Mouse (Mus musculus) kidney, postnatal 0 days (tissue): ENCODE measurements around the gene Gnat1. TPM values are rescaled to one million over a fixed set of nuclear protein-coding genes. Genes with fewer than 3 reads are reported as not detected.
A peak's percentile ranks its signal among the peaks of the same experiment; 100 is the strongest.

Experiments
- ATAC-seq: fragments of 200-750 bp; cut with Nextera tagmentation; replicated peaks from 2 replicates; pipeline ENCODE4 v1.8.0; 2017; ENCODE audit warnings: low read depth, moderate number of reproducible peaks, moderate TSS enrichment, moderate library complexity; ENCODE audit not compliant: low FRiP score
- DNase-seq: peaks from one replicate; pipeline ENCODE4 v3.0.0-alpha.2; 2016; ENCODE audit warnings: low spot score
- H3K27ac ChIP-seq: fragments of 300-500 bp; sonication (generic); 2 replicates; pipeline ENCODE4 v1.5.1; 2014; ENCODE audit warnings: mild to moderate bottlenecking
- H3K27me3 ChIP-seq: fragments of 300-500 bp; sonication (generic); 2 replicates; pipeline ENCODE4 v1.6.1; 2014; ENCODE audit warnings: low read length, mixed read lengths; ENCODE audit not compliant: insufficient read depth
- H3K36me3 ChIP-seq: fragments of 300-500 bp; sonication (generic); 2 replicates; pipeline ENCODE4 v1.6.1; 2014; ENCODE audit warnings: low read length, mixed read lengths; ENCODE audit not compliant: insufficient read depth
- H3K4me1 ChIP-seq: fragments of 300-500 bp; sonication (generic); replicated peaks from 2 replicates; pipeline ENCODE4 v1.6.1; 2014; ENCODE audit warnings: antibody characterized with exemption, low read length, mixed read lengths; ENCODE audit not compliant: insufficient read depth
- H3K4me2 ChIP-seq: fragments of 300-500 bp; sonication (generic); 2 replicates; pipeline ENCODE4 v1.6.1; 2014; ENCODE audit warnings: mild to moderate bottlenecking, low read length, moderate library complexity, mixed read lengths
- H3K4me3 ChIP-seq: fragments of 300-500 bp; sonication (generic); replicated peaks from 2 replicates; pipeline ENCODE4 v1.5.1; 2014; ENCODE audit warnings: low read depth, low read length
- H3K9ac ChIP-seq: fragments of 300-500 bp; sonication (generic); 2 replicates; pipeline ENCODE4 v1.6.1; 2014; ENCODE audit warnings: low read depth, low read length
- H3K9me3 ChIP-seq: fragments of 300-500 bp; sonication (generic); replicated peaks from 2 replicates; pipeline ENCODE4 v1.6.1; 2016; ENCODE audit warnings: low read length, inconsistent platforms, mixed read lengths
- CTCF ChIP-seq: IDR thresholded peaks from 2 replicates; pipeline ENCODE4 v1.5.1; 2016; ENCODE audit warnings: antibody characterized with exemption, low read depth, mild to moderate bottlenecking, moderate library complexity
- WGBS: fragments of 180-500 bp; shearing (Covaris S2); extraction: QIAGEN DNeasy Blood & Tissue Kit; methylation state at CpG from one replicate; pipeline ENCODE4 v1.1.7; 2014; 5-methylcytosine and 5-hydroxymethylcytosine counted together
- polyA plus RNA-seq: library from polyadenylated mRNA; unstranded; fragments of >200 nt; fragmentation: Nextera tagmentation; extraction: Ambion mirVana; gene quantifications from 2 replicates; pipeline ENCODE4 v1.2.1, GENCODE M21; 2015

Gnat1 gene
- polyA plus RNA-seq, 1 experiment from 2014 or later = 0.89 TPM

GRCm38 (mm10) chr9:107669480-107669945 is 10.0 kb downstream of the Gnat1 start, which contains the start of gene Slc38a3:
Slc38a3 (minus strand) TSS chr9:107669530.
- Histone ChIP-seq H3K36me3 (no peaks in the 10 kb centered on the region), H3K27me3 (no peaks in the 10 kb centered on the region; the same call in 1 of the 2 replicates), H3K4me1 (peaks cover 35% of the 10 kb centered on the region), H3K27ac (peak within 1 kb of the TSS; percentile 31), H3K4me2 (no peak within 1 kb of the TSS), H3K9me3 (no peaks in the 10 kb centered on the region), H3K4me3 (no peak within 1 kb of the TSS), H3K9ac (no peak within 1 kb of the TSS)
- ATAC-seq (0 out of 2 replicates have a peak, but pooled peaks have one; percentile 23), DNase-seq (no peak)
- TF ChIP-seq CTCF = no peak
- 72% methylated on average over 9 of the region's 9 CpGs for WGBS

DNA sequence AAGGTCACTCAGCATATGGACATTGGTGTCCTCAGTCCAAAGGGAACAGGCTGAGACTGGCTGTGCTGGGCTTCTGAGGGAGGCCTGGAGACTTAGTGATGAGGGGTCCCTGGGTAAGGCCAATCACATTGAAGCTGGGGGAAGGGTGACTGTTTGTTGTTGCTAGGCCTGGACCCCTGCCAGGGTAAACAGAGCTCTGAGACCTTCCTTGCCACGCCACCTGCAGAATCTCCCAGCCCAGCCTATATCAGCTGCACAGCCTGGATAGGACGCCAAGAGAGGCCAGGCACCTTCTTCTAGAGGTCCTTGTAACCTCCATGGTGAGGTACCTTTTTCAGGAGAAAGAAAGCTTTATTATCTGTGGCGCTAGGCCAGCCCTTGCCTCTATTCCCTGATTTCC is 10.6 kb downstream of the Gnat1 start:
- Histone ChIP-seq H3K36me3 (no peaks in the 10 kb centered on the region), H3K27ac (peak overlapping the region; percentile 31; the same call in 1 of the 2 replicates), H3K9ac (no peak overlapping the region), H3K4me2 (no peak overlapping the region), H3K27me3 (no peaks in the 10 kb centered on the region; the same call in 1 of the 2 replicates), H3K9me3 (no peaks in the 10 kb centered on the region), H3K4me1 (peaks cover 35% of the 10 kb centered on the region), H3K4me3 (no peak overlapping the region)
- ATAC-seq (no peak), DNase-seq (no peak)
- WGBS = 57% methylated on average over 3 of the region's 3 CpGs
- no peak for TF ChIP-seq CTCF

GRCm38 (mm10) chr9:107668011-107668410 is 11.5 kb downstream of the Gnat1 start:
- TF ChIP-seq CTCF = no peak
- ATAC-seq (no peak), DNase-seq (no peak)
- Histone ChIP-seq H3K9me3 (no peaks in the 10 kb centered on the region), H3K27me3 (no peaks in the 10 kb centered on the region; the same call in 1 of the 2 replicates), H3K36me3 (no peaks in the 10 kb centered on the region), H3K4me2 (no peak overlapping the region), H3K9ac (no peak overlapping the region), H3K27ac (0 out of 2 replicates have a peak overlapping the region, but pooled peaks have one; percentile 31), H3K4me3 (no peak overlapping the region), H3K4me1 (peaks cover 35% of the 10 kb centered on the region)
- 42% methylated on average over 8 of the region's 8 CpGs for WGBS

DNA sequence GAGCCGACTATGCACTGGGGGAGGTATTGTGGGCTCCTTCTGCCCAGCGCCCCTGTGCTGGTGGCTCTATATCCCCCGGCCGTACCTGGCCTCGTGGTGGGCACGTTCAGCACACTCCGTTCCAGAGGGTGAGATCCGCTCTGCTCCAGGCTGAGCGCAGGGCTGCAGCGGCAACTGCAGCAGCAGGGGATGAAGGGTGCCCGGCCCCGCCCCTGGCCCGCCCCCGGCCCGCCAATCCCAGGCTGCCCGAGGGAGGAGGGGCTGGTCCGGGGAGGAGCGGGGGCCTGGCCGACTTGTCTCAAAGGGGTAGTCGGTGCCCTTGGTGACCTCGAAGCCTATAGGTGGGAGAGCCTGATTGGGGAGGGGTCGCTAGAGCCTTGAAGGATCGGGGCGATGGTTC is 12.3 kb downstream of the Gnat1 start:
- Histone ChIP-seq H3K27me3 (no peaks in the 10 kb centered on the region; the same call in 1 of the 2 replicates), H3K4me2 (peak overlapping the region; percentile 83), H3K36me3 (no peaks in the 10 kb centered on the region), H3K9me3 (no peaks in the 10 kb centered on the region), H3K27ac (peak overlapping the region; percentile 47; the same call in 1 of the 2 replicates), H3K4me3 (peak overlapping the region; percentile 40), H3K4me1 (peaks cover 35% of the 10 kb centered on the region), H3K9ac (peak overlapping the region; percentile 58)
- peak; percentile 83 for ATAC-seq
- under 1% methylated on average over 24 of the region's 24 CpGs for WGBS
- peak; percentile 68 for DNase-seq
- TF ChIP-seq CTCF = no peak

- ATAC-seq (no peak), DNase-seq (no peak)
- WGBS = under 1% methylated on average over 30 of the region's 30 CpGs
- Histone ChIP-seq H3K9me3 (no peaks in the 10 kb centered on the region), H3K36me3 (no peaks in the 10 kb centered on the region), H3K9ac (peak overlapping the region; percentile 58), H3K4me3 (peak overlapping the region; percentile 40), H3K27me3 (no peaks in the 10 kb centered on the region; the same call in 1 of the 2 replicates), H3K4me2 (peak overlapping the region; percentile 83), H3K4me1 (peaks cover 35% of the 10 kb centered on the region), H3K27ac (peak overlapping the region; percentile 47; the same call in 1 of the 2 replicates)
- no peak for TF ChIP-seq CTCF
Observed at GRCm38 (mm10) chr9:107666751-107667205, 12.7 kb downstream of the Gnat1 start.

DNA sequence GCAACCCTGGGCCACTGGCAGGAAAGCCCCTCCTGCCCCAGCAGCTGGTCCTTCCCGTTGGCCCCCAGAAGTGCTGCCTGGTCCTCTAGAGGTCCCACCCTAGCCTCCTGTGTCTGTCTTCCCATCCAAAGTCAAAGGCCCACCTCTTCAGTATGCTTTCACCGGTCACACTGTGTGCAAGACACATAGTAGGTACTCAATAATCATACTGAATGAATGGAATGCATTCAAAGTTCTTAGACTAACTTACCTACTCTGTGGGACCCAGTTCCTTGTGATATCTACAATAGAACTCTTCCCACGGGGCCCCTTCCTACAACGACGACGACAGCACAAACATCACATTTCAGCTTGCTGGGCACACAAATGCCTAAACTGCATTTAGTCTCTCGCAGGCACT is 14.2 kb downstream of the Gnat1 start:
- Histone ChIP-seq H3K27me3 (no peaks in the 10 kb centered on the region; the same call in 1 of the 2 replicates), H3K27ac (no peak overlapping the region), H3K4me2 (no peak overlapping the region), H3K4me3 (no peak overlapping the region), H3K36me3 (no peaks in the 10 kb centered on the region), H3K4me1 (peaks cover 35% of the 10 kb centered on the region), H3K9me3 (no peaks in the 10 kb centered on the region), H3K9ac (no peak overlapping the region)
- TF ChIP-seq CTCF = no peak
- DNase-seq = no peak
- ATAC-seq = no peak
- WGBS = 79% methylated on average over 7 of the region's 7 CpGs
